Mouse (Mus musculus) intestine, embryonic 16.5 days (tissue): ENCODE data around the gene Kitl. TPM values are rescaled to one million over a fixed set of nuclear protein-coding genes. Genes with fewer than 3 reads are reported as not detected.

Experiments
- ATAC-seq: fragments of 200-750 bp; cut with Nextera tagmentation; 2 replicates; pipeline ENCODE4 v1.8.0; 2017; ENCODE audit warnings: moderate TSS enrichment, moderate library complexity
- H3K27ac ChIP-seq: fragments of 300-500 bp; sonication (generic); 2 replicates; pipeline ENCODE4 v1.5.1; 2014; ENCODE audit warnings: mild to moderate bottlenecking, low read length
- H3K27me3 ChIP-seq: fragments of 300-500 bp; sonication (generic); replicated peaks from 2 replicates; pipeline ENCODE4 v1.6.1; 2014; ENCODE audit warnings: low read length, control low read depth, mixed read lengths; ENCODE audit not compliant: control insufficient read depth, insufficient read depth
- H3K36me3 ChIP-seq: fragments of 300-500 bp; sonication (generic); 2 replicates; pipeline ENCODE4 v1.6.1; 2014; ENCODE audit warnings: low read length, control low read depth; ENCODE audit not compliant: control insufficient read depth, insufficient read depth
- H3K4me1 ChIP-seq: fragments of 300-500 bp; sonication (generic); 2 replicates; pipeline ENCODE4 v1.6.1; 2014; ENCODE audit warnings: low read length, control low read depth, mixed read lengths; ENCODE audit not compliant: control insufficient read depth, insufficient read depth
- H3K4me2 ChIP-seq: fragments of 300-500 bp; sonication (generic); 2 replicates; pipeline ENCODE4 v1.6.1; 2014; ENCODE audit warnings: low read depth, low read length, control low read depth
- H3K4me3 ChIP-seq: fragments of 300-500 bp; sonication (generic); 2 replicates; pipeline ENCODE4 v1.5.1; 2014; ENCODE audit warnings: mild to moderate bottlenecking, low read length
- H3K9ac ChIP-seq: fragments of 300-500 bp; sonication (generic); 2 replicates; pipeline ENCODE4 v1.6.1; 2014; ENCODE audit warnings: low read depth, low read length
- H3K9me3 ChIP-seq: fragments of 300-500 bp; sonication (generic); 2 replicates; pipeline ENCODE4 v1.6.1; 2016; ENCODE audit warnings: low read length, control low read depth; ENCODE audit not compliant: control insufficient read depth
- WGBS: fragments of 180-500 bp; shearing (Covaris S2); extraction: QIAGEN DNeasy Blood & Tissue Kit; methylation state at CpG from one replicate; pipeline ENCODE4 v1.1.7; 2014; 5-methylcytosine and 5-hydroxymethylcytosine counted together
- microRNA-seq: library from miRNA; unstranded; fragments of <30 nt; microRNA quantifications from one replicate; pipeline ENCODE4, GENCODE M21; 2016
- polyA plus RNA-seq: library from polyadenylated mRNA; unstranded; fragments of >200 nt; fragmentation: Nextera tagmentation; extraction: Ambion mirVana; gene quantifications from 2 replicates; pipeline ENCODE4 v1.2.1, GENCODE M21; 2015

Gene Kitl
- polyA plus RNA-seq, 1 experiment from 2014 or later: 22.5 TPM

GRCm38 (mm10) chr10:100127837-100128743, 112.7 kb downstream of the Kitl start:
- H3K27ac ChIP-seq: no peak overlapping the region
- ATAC-seq: no peak
- no peak overlapping the region for H3K4me2 ChIP-seq
- 69% methylated on average over 23 of the region's 23 CpGs for WGBS
- H3K9ac ChIP-seq: no peak overlapping the region
- H3K9me3 ChIP-seq: no peaks in the 10 kb centered on the region
- H3K4me1 ChIP-seq: no peaks in the 10 kb centered on the region
- H3K4me3 ChIP-seq: no peak overlapping the region
- H3K36me3 ChIP-seq: no peaks in the 10 kb centered on the region
- H3K27me3 ChIP-seq: no peaks in the 10 kb centered on the region

GRCm38 (mm10) chr10:100131657-100132056, 116.2 kb downstream of the Kitl start:
- H3K36me3 ChIP-seq: no peaks in the 10 kb centered on the region
- WGBS: 68% methylated on average over 4 of the region's 4 CpGs
- ATAC-seq: no peak
- H3K4me2 ChIP-seq: no peak overlapping the region
- no peaks in the 10 kb centered on the region for H3K27me3 ChIP-seq
- no peaks in the 10 kb centered on the region for H3K9me3 ChIP-seq
- H3K4me3 ChIP-seq: no peak overlapping the region
- no peak overlapping the region for H3K9ac ChIP-seq
- H3K4me1 ChIP-seq: no peaks in the 10 kb centered on the region
- no peak overlapping the region for H3K27ac ChIP-seq

DNA sequence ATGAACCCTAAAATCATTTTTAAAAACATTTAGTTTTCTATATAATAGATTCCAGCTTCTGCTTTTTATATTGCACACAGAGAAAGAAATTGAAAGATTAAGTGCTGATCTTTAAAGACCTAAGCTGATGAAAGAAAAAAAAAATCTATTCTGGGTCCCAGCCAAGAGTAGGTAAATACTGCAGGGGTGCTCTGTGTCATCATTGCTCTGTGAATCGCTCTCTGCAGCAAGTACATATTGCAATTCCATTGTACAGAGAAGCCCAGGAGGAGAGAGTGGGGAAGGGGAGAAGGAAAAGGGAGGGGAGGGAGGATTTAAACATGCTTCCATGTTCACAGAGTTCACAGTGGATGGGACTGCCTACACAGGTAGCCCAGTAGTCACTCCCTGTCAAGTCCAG, 116.9 kb downstream of the Kitl start:
- Histone ChIP-seq H3K36me3 (no peaks in the 10 kb centered on the region), H3K9ac (no peak overlapping the region), H3K4me2 (no peak overlapping the region), H3K9me3 (no peaks in the 10 kb centered on the region), H3K27ac (no peak overlapping the region), H3K27me3 (no peaks in the 10 kb centered on the region), H3K4me1 (no peaks in the 10 kb centered on the region), H3K4me3 (no peak overlapping the region)
- no peak for ATAC-seq
- WGBS: 76% methylated on average over 1 of the region's 1 CpGs

- Histone ChIP-seq H3K9ac (no peak overlapping the region), H3K36me3 (no peaks in the 10 kb centered on the region), H3K4me1 (no peaks in the 10 kb centered on the region), H3K27me3 (no peaks in the 10 kb centered on the region), H3K9me3 (no peaks in the 10 kb centered on the region), H3K4me2 (no peak overlapping the region), H3K27ac (no peak overlapping the region), H3K4me3 (no peak overlapping the region)
- ATAC-seq: no peak
- 73% methylated on average over 3 of the region's 3 CpGs for WGBS
Observed at GRCm38 (mm10) chr10:100138552-100138951, 123.1 kb downstream of the Kitl start.

DNA sequence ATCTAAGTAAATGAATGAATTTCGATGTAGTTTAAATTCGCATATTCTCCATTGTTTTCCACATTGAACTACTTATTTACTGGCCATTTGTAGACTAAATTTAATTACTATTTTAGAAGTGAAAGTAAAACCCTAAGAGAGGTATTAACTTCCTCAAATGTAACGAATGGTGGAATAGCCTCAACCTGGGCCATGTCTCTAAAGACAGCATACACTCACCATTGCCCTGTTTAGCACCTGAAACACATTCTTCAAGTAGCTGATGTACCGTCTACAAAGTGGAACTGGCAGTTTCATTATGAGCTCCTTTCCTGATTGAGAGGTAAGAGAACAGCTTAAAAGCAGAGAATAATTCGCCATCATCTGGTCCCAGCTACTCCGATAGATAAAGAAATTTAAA, 132.7 kb downstream of the Kitl start:
- H3K27me3 ChIP-seq: no peaks in the 10 kb centered on the region
- H3K27ac ChIP-seq: no peak overlapping the region
- no peaks in the 10 kb centered on the region for H3K36me3 ChIP-seq
- 94% methylated on average over 6 of the region's 6 CpGs for WGBS
- H3K4me3 ChIP-seq: no peak overlapping the region
- no peak for ATAC-seq
- no peaks in the 10 kb centered on the region for H3K9me3 ChIP-seq
- no peaks in the 10 kb centered on the region for H3K4me1 ChIP-seq
- no peak overlapping the region for H3K4me2 ChIP-seq
- no peak overlapping the region for H3K9ac ChIP-seq

Small RNAs within 50 kb of the gene (microRNA-seq; reads per million reads assigned to microRNA genes)
- gene Gm22918 (not detected), gene Gm25287 (not detected)
